Comparison of ENCODE assay signal across 17 mouse cellular contexts in the genomic region with DNA sequence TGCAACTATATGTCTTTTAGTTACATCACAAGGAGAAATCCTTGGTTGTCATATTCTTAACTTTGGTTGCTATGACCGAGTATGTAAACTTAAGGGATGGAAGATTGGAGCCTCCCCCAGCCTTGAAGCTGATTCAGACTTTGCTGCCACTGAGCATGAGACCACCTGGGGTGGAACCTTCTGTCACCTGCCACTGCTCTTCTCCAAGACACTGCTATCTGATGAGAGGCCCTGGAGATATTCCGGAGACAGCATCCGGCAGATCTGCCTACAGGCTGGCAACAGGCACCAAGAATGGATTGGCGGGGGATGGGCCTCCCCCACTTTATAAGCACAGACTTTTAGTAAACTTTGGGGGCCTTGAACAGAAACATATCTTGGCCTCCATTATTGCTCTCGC. TPM values are rescaled to one million over a fixed set of nuclear protein-coding genes. Genes with fewer than 3 reads are reported as not detected.
"Had no signal": no experiment of that assay in that cellular context is flagged by ENCODE, and none has a peak within 500 bp of the region (broad histone marks: within the 10 kb centered on the region; RNA-seq: fewer than 3 reads in every experiment).

No protein-coding gene starts in this region.

- H3K27me3 ChIP-seq: limb, embryonic 15.5 days; liver, embryonic 12.5 days; neural tube, embryonic 15.5 days had no signal

- H3K4me3 ChIP-seq: limb, embryonic 15.5 days; liver, embryonic 12.5 days; midbrain, embryonic 10.5 days; myocyte; neural tube, embryonic 15.5 days had no signal

- H3K36me3 ChIP-seq: liver, embryonic 12.5 days; midbrain, embryonic 10.5 days had no signal

- H3K4me1 ChIP-seq: liver, embryonic 12.5 days; neural tube, embryonic 15.5 days had no signal

- H3K27ac ChIP-seq: kidney, postnatal 0 days; limb, embryonic 15.5 days; liver, embryonic 12.5 days; midbrain, embryonic 10.5 days; neural tube, embryonic 15.5 days had no signal

- DNase-seq: kidney, postnatal 36 days; layer of hippocampus, adult 9-11 months; layer of hippocampus, postnatal 36 days; lung, postnatal 10 days; lung, postnatal 4 days; midbrain, embryonic 14.5 days; right cerebral cortex, postnatal 4 days; spleen, adult 18-20 months; thymus, postnatal 4 days had no signal

RNA-seq across cellular contexts. Expression of a gene that starts 52.8 kb away (rescaled TPM):
- polyA plus RNA-seq: liver, embryonic 12.5 days; liver, embryonic 16.5 days; neural tube, embryonic 11.5 days had no signal
